Mouse (Mus musculus): ENCODE results near the gene Epor.

DNA sequence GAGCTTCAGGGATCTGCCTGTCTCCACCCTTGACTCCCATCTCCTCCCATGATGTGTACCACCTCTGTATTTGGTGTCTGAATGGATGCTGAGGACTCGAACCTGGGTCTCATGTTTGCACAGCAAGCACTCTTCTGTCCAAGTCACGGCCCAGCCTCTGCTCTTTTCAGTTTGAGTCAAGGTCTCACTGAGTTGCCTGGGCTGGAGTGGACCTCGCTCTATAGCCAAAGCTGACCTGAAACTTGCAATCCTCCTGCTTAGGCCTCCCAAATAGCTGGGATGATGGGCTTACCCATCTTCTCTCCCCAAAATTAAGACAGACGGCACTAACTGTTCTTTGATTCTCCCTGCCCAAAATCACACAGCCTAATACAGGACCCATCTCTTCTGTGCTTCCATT, 40.3 kb downstream of the Epor start:
- no peak for TF ChIP-seq POLR2A (IDR thresholded peaks at IDR 0.05; ENCODE audit: low read depth, low read length)
- no peak for TF ChIP-seq BHLHE40 (IDR thresholded peaks at IDR 0.05; ENCODE audit: low read depth, low read length)
- no peak for TF ChIP-seq ETS1 (conservative IDR thresholded peaks at IDR 0.05; ENCODE audit: low read depth, low read length)
- no peak for TF ChIP-seq TCF12 (IDR thresholded peaks at IDR 0.05; ENCODE audit: low read depth, low read length)
- TF ChIP-seq CTCF (conservative IDR thresholded peaks at IDR 0.05 in 1 of 2, IDR thresholded peaks at IDR 0.05 in 1 of 2; ENCODE audit: low read depth in 2 of 2, low read length in 2 of 2), result no peak
- TF ChIP-seq MEF2A (IDR thresholded peaks at IDR 0.05; ENCODE audit: borderline replicate concordance, low read depth, low read length), result no peak
